Mouse (Mus musculus): ENCODE results near the gene Nsf.

DNA sequence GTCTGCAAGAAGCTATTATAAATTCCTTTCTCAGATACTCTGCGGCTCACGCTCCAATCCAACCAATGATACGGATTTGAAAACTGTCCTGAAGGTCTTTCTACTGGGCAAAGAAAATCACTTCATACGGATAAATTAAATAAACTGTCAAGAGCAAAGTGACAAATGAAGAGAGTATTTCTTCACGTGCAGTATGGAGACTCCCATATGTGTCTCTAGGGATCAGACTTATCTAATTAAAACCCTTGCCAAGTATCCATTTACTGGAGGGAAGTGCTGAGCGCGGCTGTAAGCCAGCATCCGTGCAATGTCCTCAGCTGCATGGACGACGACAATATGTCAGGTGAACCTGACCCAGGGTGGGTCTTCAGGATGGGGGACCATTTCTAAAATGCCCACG, 44.0 kb downstream of the Nsf start:
- TF ChIP-seq ZC3H11A (IDR thresholded peaks at IDR 0.05; ENCODE audit: borderline replicate concordance, low read depth, low read length): no peak
- TF ChIP-seq HCFC1 (IDR thresholded peaks at IDR 0.05; ENCODE audit: borderline replicate concordance, insufficient read depth, low read length): no peak
- no peak for TF ChIP-seq ZNF384 (IDR thresholded peaks at IDR 0.05; ENCODE audit: low read depth, low read length)
- TF ChIP-seq CHD2 (IDR thresholded peaks at IDR 0.05; ENCODE audit: low read depth, low read length): no peak
- TF ChIP-seq MAFK (IDR thresholded peaks at IDR 0.05; ENCODE audit: insufficient read depth, low read depth, low read length): no peak
